Mouse (Mus musculus): Measurements from ENCODE around the gene Wt1.

Gene Wt1

GRCm38 (mm10) chr2:105125641-105126040, 688 bp upstream of the Wt1 start:
- no peak for DNase-seq (ENCODE audit: low read depth, low spot score)

- DNase-seq (ENCODE audit: low read depth, low spot score) = no peak
These were observed 582 bp downstream of the Wt1 start for GRCm38 (mm10) chr2:105126691-105127530.

- no peak for DNase-seq (ENCODE audit: low read depth, low spot score)
These were observed 1.5 kb downstream of the Wt1 start for GRCm38 (mm10) chr2:105127531-105128480.

- no peak for DNase-seq (ENCODE audit: low read depth, low spot score)
These were observed 2.2 kb downstream of the Wt1 start for GRCm38 (mm10) chr2:105128564-105128963.

- no peak for DNase-seq (ENCODE audit: low read depth, low spot score)
These were observed 4.2 kb downstream of the Wt1 start for GRCm38 (mm10) chr2:105130351-105131060.

GRCm38 (mm10) chr2:105131061-105131810, 4.9 kb downstream of the Wt1 start:
- no peak for DNase-seq (ENCODE audit: low read depth, low spot score)

- no peak for DNase-seq (ENCODE audit: low read depth, low spot score)
These were observed 5.4 kb downstream of the Wt1 start for GRCm38 (mm10) chr2:105131811-105132100.

GRCm38 (mm10) chr2:105132300-105132699, 6.0 kb downstream of the Wt1 start:
- no peak for DNase-seq (ENCODE audit: low read depth, low spot score)

GRCm38 (mm10) chr2:105132933-105133795, 6.8 kb downstream of the Wt1 start:
- no peak for DNase-seq (ENCODE audit: low read depth, low spot score)

- DNase-seq (ENCODE audit: low read depth, low spot score) = no peak
These were observed 8.0 kb downstream of the Wt1 start for GRCm38 (mm10) chr2:105134296-105134695.

- no peak for DNase-seq (ENCODE audit: low read depth, low spot score)
These were observed 13.1 kb downstream of the Wt1 start for GRCm38 (mm10) chr2:105139471-105139870.

GRCm38 (mm10) chr2:105141371-105141770, 15.0 kb downstream of the Wt1 start:
- no peak for DNase-seq (ENCODE audit: low read depth, low spot score)

- no peak for DNase-seq (ENCODE audit: low read depth, low spot score)
These were observed 17.4 kb downstream of the Wt1 start for GRCm38 (mm10) chr2:105143731-105144130.

- no peak for DNase-seq (ENCODE audit: low read depth, low spot score)
These were observed 25.2 kb downstream of the Wt1 start for GRCm38 (mm10) chr2:105151544-105151943.

- DNase-seq (ENCODE audit: low read depth, low spot score) = no peak
These were observed 26.7 kb downstream of the Wt1 start for GRCm38 (mm10) chr2:105153046-105153445.

- no peak for DNase-seq (ENCODE audit: low read depth, low spot score)
These were observed 34.6 kb downstream of the Wt1 start for GRCm38 (mm10) chr2:105160949-105161348.

- DNase-seq (ENCODE audit: low read depth, low spot score) = no peak
These were observed 36.4 kb downstream of the Wt1 start for GRCm38 (mm10) chr2:105162763-105163162.

GRCm38 (mm10) chr2:105168137-105168536, 41.8 kb downstream of the Wt1 start:
- DNase-seq (ENCODE audit: low read depth, low spot score) = no peak

- no peak for DNase-seq (ENCODE audit: low read depth, low spot score)
These were observed 47.9 kb downstream of the Wt1 start for GRCm38 (mm10) chr2:105174254-105174653.

- no peak for DNase-seq (ENCODE audit: low read depth, low spot score)
These were observed 52.5 kb downstream of the Wt1 start for GRCm38 (mm10) chr2:105178871-105179270.
